Mouse (Mus musculus) forebrain, postnatal 0 days (tissue): ENCODE results near the gene Mnd1. TPM values are rescaled to one million over a fixed set of nuclear protein-coding genes. Genes with fewer than 3 reads are reported as not detected.

Experiments used
- ATAC-seq: fragments of 200-750 bp; cut with Nextera tagmentation; 2 replicates; pipeline ENCODE4 v1.8.0; 2017; ENCODE audit warnings: mild to moderate bottlenecking, moderate library complexity
- DNase-seq: peaks from one replicate; pipeline ENCODE4 v3.0.0-alpha.2; 2015
- H3K27ac ChIP-seq: fragments of 300-500 bp; sonication (generic); 2 replicates; pipeline ENCODE4 v1.5.1; 2014; ENCODE audit warnings: low read depth, mild to moderate bottlenecking, antibody characterized with exemption, low read length, moderate library complexity, mixed read lengths
- H3K27me3 ChIP-seq: fragments of 300-500 bp; sonication (generic); 2 replicates; pipeline ENCODE4 v1.6.1; 2014; ENCODE audit warnings: mild to moderate bottlenecking, low read length, mixed read lengths; ENCODE audit not compliant: insufficient read depth
- H3K36me3 ChIP-seq: fragments of 300-500 bp; sonication (generic); 2 replicates; pipeline ENCODE4 v1.6.1; 2014; ENCODE audit warnings: mild to moderate bottlenecking, moderate library complexity; ENCODE audit not compliant: insufficient read depth
- H3K4me1 ChIP-seq: fragments of 300-500 bp; sonication (generic); 2 replicates; pipeline ENCODE4 v1.6.1; 2014; ENCODE audit warnings: antibody characterized with exemption; ENCODE audit not compliant: insufficient read depth
- H3K4me2 ChIP-seq: fragments of 300-500 bp; sonication (generic); 2 replicates; pipeline ENCODE4 v1.6.1; 2014; ENCODE audit warnings: low read depth, mild to moderate bottlenecking, moderate library complexity
- H3K4me3 ChIP-seq: fragments of 300-500 bp; sonication (generic); 2 replicates; pipeline ENCODE4 v1.5.1; 2014; ENCODE audit warnings: low read depth, low read length, mixed read lengths
- H3K9ac ChIP-seq: fragments of 300-500 bp; sonication (generic); 2 replicates; pipeline ENCODE4 v1.6.1; 2014; ENCODE audit warnings: mild to moderate bottlenecking
- H3K9me3 ChIP-seq: fragments of 300-500 bp; sonication (generic); 2 replicates; pipeline ENCODE4 v1.6.1; 2016; ENCODE audit warnings: low read length
- CTCF ChIP-seq: sonication (generic); IDR thresholded peaks from 2 replicates; pipeline ENCODE4 v1.5.1; 2016; ENCODE audit warnings: antibody characterized with exemption, control low read depth, low read depth
- WGBS: fragments of 180-500 bp; shearing (Covaris S2); extraction: QIAGEN DNeasy Blood & Tissue Kit; methylation state at CpG from one replicate; pipeline ENCODE4 v1.1.7; 2014; 5-methylcytosine and 5-hydroxymethylcytosine counted together
- polyA plus RNA-seq: library from polyadenylated mRNA; unstranded; fragments of >200 nt; fragmentation: Nextera tagmentation; extraction: Ambion mirVana; gene quantifications from 2 replicates; pipeline ENCODE4 v1.2.1, GENCODE M21; 2015
- total RNA-seq: library from RNA; depleted of rRNA; stranded (reverse); fragments of >200 nt; gene quantifications from 2 replicates; pipeline ENCODE4 v1.2.3, GENCODE M21; 2014

Gene Mnd1
- total and polyA plus RNA-seq, 2 experiments from 2014 or later = 2.5 to 3.0 TPM

DNA sequence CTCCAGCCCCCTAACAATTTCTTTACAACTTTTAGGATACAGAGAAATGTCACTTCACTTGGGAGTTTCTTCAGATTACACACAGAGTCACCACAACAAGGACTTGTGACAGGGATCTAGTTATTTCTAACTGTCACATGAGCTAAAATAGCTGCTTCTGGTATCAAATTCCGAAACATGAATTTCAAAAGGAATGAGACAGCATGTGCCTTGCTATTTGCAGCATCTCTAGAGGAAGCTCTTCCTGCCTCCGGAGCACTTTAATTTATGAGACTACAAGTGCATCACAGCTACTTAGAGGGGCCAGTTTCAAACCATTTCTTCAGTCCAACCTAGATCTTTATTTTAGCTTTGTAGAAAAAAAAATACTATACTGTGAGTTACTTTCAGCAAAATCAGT lies 28.2 kb downstream of the Mnd1 start:
- Histone ChIP-seq H3K4me3 (no peak overlapping the region), H3K27ac (no peak overlapping the region), H3K9me3 (no peaks in the 10 kb centered on the region), H3K27me3 (no peaks in the 10 kb centered on the region), H3K36me3 (no peaks in the 10 kb centered on the region), H3K9ac (no peak overlapping the region), H3K4me1 (no peaks in the 10 kb centered on the region), H3K4me2 (no peak overlapping the region)
- WGBS = 83% methylated on average over 2 of the region's 2 CpGs
- ATAC-seq (no peak), DNase-seq (no peak)
- no peak for TF ChIP-seq CTCF

DNA sequence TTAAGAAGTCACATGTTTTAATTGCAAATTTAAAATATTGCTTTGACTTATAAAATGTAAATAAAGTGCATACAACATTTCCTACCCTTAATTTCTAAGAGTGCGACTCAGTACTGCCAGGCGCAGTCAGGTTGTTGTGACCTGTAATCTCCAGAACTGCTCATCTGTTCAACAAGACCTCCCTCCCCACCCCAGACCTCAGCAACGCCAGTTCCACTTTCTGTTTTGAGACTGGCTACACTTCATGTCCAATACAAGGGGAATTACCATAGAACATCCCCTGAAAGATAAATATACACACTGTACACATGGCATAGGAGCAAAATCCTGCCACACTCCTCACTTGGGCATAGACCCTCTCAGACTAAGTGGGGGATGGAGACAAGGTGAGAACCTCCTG lies 28.9 kb downstream of the Mnd1 start:
- Histone ChIP-seq H3K4me3 (no peak overlapping the region), H3K27ac (no peak overlapping the region), H3K27me3 (no peaks in the 10 kb centered on the region), H3K9me3 (no peaks in the 10 kb centered on the region), H3K4me1 (no peaks in the 10 kb centered on the region), H3K36me3 (no peaks in the 10 kb centered on the region), H3K9ac (no peak overlapping the region), H3K4me2 (no peak overlapping the region)
- ATAC-seq (no peak), DNase-seq (no peak)
- WGBS = 91% methylated on average over 3 of the region's 3 CpGs
- no peak for TF ChIP-seq CTCF

DNA sequence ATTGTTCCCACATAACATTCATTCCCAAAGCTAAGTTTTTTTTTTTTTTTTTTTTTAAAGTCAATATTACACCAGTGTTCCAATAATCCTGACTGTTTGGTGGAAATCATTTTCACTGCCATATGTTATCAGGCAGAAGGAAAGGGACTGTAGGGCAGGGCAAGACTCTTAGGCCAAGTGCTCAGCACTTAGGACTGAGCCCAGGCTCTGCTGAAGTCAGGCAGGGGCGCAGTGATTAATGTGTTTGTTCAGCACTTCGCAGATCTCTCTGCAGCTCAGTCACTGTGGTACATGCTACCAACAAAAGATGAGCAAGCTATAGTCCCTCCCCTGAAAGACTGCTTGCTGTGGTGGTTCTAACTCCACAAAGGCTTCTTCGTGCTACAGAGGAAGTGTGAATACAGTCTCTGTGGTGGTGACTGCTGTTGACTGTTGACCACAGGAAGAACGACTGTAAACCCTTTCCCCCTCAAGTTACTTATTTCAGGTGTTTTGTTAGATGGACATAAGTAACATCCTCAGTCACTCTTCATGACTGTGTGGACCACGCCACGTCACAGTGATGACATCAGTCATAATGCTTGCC lies 29.8 kb downstream of the Mnd1 start:
- Histone ChIP-seq H3K4me2 (no peak overlapping the region), H3K27ac (no peak overlapping the region), H3K36me3 (no peaks in the 10 kb centered on the region), H3K9ac (no peak overlapping the region), H3K4me3 (no peak overlapping the region), H3K9me3 (no peaks in the 10 kb centered on the region), H3K27me3 (no peaks in the 10 kb centered on the region), H3K4me1 (no peaks in the 10 kb centered on the region)
- TF ChIP-seq CTCF = no peak
- ATAC-seq = no peak
- 70% methylated on average over 6 of the region's 6 CpGs for WGBS
- no peak for DNase-seq

DNA sequence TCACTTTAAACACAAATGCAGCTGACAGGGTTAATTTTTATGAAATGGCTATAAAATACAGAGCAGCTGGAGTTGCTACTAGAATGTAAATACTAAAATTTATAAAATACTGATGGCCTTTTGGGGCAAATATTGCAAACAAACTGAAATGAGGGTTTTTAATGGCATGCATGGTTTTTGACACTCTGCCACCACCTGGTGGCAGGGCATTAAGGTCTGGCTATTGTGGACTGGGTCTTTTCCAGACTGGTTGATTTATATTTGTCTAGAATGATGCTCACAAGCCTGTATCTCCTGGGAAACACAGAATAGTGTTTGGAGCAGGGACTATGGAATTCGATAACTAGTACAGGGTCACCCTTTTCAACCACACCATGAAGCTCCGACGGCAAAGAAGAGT lies 32.1 kb downstream of the Mnd1 start:
- no peaks in the 10 kb centered on the region for H3K27me3 ChIP-seq
- DNase-seq = no peak
- H3K36me3 ChIP-seq = no peaks in the 10 kb centered on the region
- 79% methylated on average over 3 of the region's 3 CpGs for WGBS
- no peaks in the 10 kb centered on the region for H3K4me1 ChIP-seq
- no peak overlapping the region for H3K4me2 ChIP-seq
- H3K4me3 ChIP-seq = no peak overlapping the region
- no peaks in the 10 kb centered on the region for H3K9me3 ChIP-seq
- H3K9ac ChIP-seq = no peak overlapping the region
- peak; percentile 42 for TF ChIP-seq CTCF
- no peak overlapping the region for H3K27ac ChIP-seq
- no peak for ATAC-seq

DNA sequence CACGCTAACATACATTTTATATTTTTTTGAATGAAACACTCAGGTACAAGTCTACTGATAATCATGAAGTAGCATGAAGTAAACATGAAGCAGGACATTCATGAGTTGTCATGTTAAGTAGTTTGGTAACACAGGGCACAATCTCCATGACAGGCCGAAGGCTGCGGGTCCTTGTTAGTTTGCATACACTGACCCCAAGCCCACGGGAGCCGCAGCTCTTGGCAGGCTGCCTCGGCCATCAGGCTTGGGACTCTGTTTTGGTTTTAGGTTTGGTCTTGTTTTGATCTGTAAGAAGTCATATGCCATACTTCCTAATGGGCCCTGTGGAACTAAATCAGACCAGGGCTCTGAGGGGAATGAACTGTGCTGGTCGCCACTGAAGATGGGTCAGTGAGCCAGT lies 36.9 kb downstream of the Mnd1 start:
- H3K36me3 ChIP-seq = no peaks in the 10 kb centered on the region
- no peaks in the 10 kb centered on the region for H3K27me3 ChIP-seq
- no peak overlapping the region for H3K4me2 ChIP-seq
- ATAC-seq = no peak
- DNase-seq = no peak
- no peak overlapping the region for H3K27ac ChIP-seq
- 72% methylated on average over 7 of the region's 7 CpGs for WGBS
- no peak for TF ChIP-seq CTCF
- H3K9me3 ChIP-seq = no peaks in the 10 kb centered on the region
- no peaks in the 10 kb centered on the region for H3K4me1 ChIP-seq
- no peak overlapping the region for H3K4me3 ChIP-seq
- no peak overlapping the region for H3K9ac ChIP-seq

DNA sequence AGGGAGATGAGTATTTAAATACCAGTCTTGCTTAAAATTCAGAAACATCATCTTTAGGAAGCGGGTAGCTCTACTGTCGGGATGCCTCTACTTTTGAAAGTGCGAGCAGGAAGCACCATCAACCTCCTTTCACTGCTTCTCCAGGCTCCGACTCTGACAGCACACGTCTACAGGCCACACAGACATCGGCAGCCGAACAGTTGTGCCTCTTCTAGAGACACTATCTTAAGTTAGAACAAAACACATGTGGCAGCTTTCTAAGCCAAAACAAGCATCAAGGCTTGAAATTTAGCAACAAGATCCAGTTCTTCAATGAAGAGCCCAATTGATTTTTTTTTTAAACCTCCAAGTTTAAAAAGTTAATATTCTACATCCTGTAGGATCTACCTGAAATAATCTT lies 37.4 kb downstream of the Mnd1 start:
- no peaks in the 10 kb centered on the region for H3K36me3 ChIP-seq
- no peaks in the 10 kb centered on the region for H3K27me3 ChIP-seq
- no peaks in the 10 kb centered on the region for H3K9me3 ChIP-seq
- H3K27ac ChIP-seq = no peak overlapping the region
- H3K9ac ChIP-seq = no peak overlapping the region
- 84% methylated on average over 7 of the region's 7 CpGs for WGBS
- no peak overlapping the region for H3K4me3 ChIP-seq
- no peak overlapping the region for H3K4me2 ChIP-seq
- H3K4me1 ChIP-seq = no peaks in the 10 kb centered on the region
- ATAC-seq (no peak), DNase-seq (no peak)
- TF ChIP-seq CTCF = no peak

DNA sequence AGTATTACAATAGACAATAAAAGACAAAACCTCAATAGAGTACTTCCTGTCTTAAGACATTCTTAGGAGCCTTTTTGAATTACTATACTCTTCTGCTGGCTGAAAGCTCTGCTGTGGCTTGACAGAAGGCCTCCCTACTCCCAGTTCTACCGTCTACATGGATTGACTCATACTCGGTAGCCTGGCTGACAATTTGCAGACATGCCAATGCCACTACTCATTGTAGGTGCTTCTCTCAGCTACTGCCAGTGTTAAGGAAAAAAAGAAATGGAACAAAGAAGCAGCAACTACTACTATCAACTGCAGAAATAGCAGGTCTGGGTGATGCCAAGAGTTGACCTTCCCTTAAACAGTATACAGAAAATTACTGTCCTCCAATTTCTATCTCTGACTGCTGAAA lies 47.0 kb downstream of the Mnd1 start:
- no peaks in the 10 kb centered on the region for H3K9me3 ChIP-seq
- DNase-seq = no peak
- H3K36me3 ChIP-seq = no peaks in the 10 kb centered on the region
- ATAC-seq = no peak
- WGBS = 79% methylated on average over 2 of the region's 2 CpGs
- H3K4me1 ChIP-seq = no peaks in the 10 kb centered on the region
- H3K27ac ChIP-seq = no peak overlapping the region
- TF ChIP-seq CTCF = no peak
- H3K4me2 ChIP-seq = no peak overlapping the region
- no peaks in the 10 kb centered on the region for H3K27me3 ChIP-seq
- H3K9ac ChIP-seq = no peak overlapping the region
- H3K4me3 ChIP-seq = no peak overlapping the region
